8 mouse cellular contexts compared by ENCODE assay signal in the genomic region with DNA sequence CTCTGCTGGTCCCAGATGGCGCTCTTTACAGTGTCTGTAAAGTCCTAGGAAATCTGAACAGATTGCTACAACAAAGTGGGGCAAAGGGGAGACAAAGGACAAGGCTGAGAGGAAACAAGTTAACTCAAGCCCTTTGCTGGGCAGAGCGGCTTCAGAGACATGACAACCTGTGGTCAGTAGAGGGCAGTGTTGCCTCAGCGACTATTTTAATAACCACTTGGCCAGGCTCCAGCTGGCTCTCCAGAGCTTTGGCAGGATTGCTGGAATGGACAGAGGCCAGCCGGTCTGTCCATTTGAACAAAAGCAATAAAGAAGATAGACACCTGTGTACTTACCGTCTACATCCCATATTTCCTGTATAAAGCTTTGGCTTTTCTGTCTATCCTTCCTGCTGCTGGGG. TPM values are rescaled to one million over a fixed set of nuclear protein-coding genes. Genes with fewer than 3 reads are reported as not detected.
DNase-seq lines count a peak whose midpoint lies in the region; ATAC-seq and TF ChIP-seq lines count a peak whose summit lies in the region.

No protein-coding gene starts in this region.

- H3K9me3 ChIP-seq in heart, embryonic 12.5 days (replicated peaks) = no peaks in the 10 kb centered on the region
- no peaks in the 10 kb centered on the region for H3K9me3 ChIP-seq in limb, embryonic 11.5 days (ENCODE audit: control insufficient read depth, low read length)
- H3K9me3 ChIP-seq in stomach, embryonic 14.5 days (ENCODE audit: control insufficient read depth, low read depth, low read length) = no peaks in the 10 kb centered on the region

- intact Hi-C loops in gastrocnemius, postnatal 36 days (cut with DNase I) = loop anchor here (5.0 to 10.0 kb wide), 2 partner anchors 61 to 319 kb away; no protein-coding TSS in a partner anchor

- no peaks in the 10 kb centered on the region for H3K36me3 ChIP-seq in heart, embryonic 12.5 days
- H3K36me3 ChIP-seq in limb, embryonic 11.5 days (ENCODE audit: control insufficient read depth, insufficient read depth, low read length) = no peaks in the 10 kb centered on the region
- no peaks in the 10 kb centered on the region for H3K36me3 ChIP-seq in stomach, embryonic 14.5 days (ENCODE audit: control insufficient read depth, insufficient read depth, low read length)

- no peak overlapping the region for H3K4me2 ChIP-seq in heart, embryonic 12.5 days
- no peak overlapping the region for H3K4me2 ChIP-seq in limb, embryonic 11.5 days (ENCODE audit: low read depth, severe bottlenecking)
- H3K4me2 ChIP-seq in stomach, embryonic 14.5 days (replicated peaks; ENCODE audit: low read depth, low read length) = no peak overlapping the region

- H3K4me1 ChIP-seq in heart, embryonic 12.5 days (replicated peaks) = peaks cover 62% of the 10 kb centered on the region
- H3K4me1 ChIP-seq in cortical plate, adult 2 months (ENCODE audit: control insufficient read depth, insufficient read depth, low read length) = peaks cover 6% of the 10 kb centered on the region
- peaks cover 10% of the 10 kb centered on the region for H3K4me1 ChIP-seq in limb, embryonic 11.5 days (ENCODE audit: control insufficient read depth, insufficient read depth, low read length)
- H3K4me1 ChIP-seq in stomach, embryonic 14.5 days (ENCODE audit: control insufficient read depth, insufficient read depth, low read length) = peaks cover 38% of the 10 kb centered on the region; the same call in 1 of the 2 replicates

- peak; percentile 95 for TF ChIP-seq CTCF in cortical plate, adult 2 months (IDR thresholded peaks at IDR 0.05; ENCODE audit: extremely low read depth, insufficient read depth, low read length)

- no peak for ATAC-seq in heart, embryonic 12.5 days (ENCODE audit: insufficient number of reproducible peaks, low FRiP score)
- ATAC-seq in limb, embryonic 11.5 days (ENCODE audit: insufficient number of reproducible peaks, low FRiP score, low TSS enrichment, low read depth) = 0 out of 2 replicates have a peak, but pooled peaks have one; percentile 5
- ATAC-seq in stomach, embryonic 14.5 days (ENCODE audit: insufficient number of reproducible peaks, insufficient read depth, low FRiP score, low read depth) = peak; percentile 46; the same call in 1 of the 2 replicates

- no peak overlapping the region for H3K4me3 ChIP-seq in heart, embryonic 12.5 days
- H3K4me3 ChIP-seq in cortical plate, adult 2 months (ENCODE audit: insufficient read depth, low read length) = no peak overlapping the region
- H3K4me3 ChIP-seq in limb, embryonic 11.5 days (ENCODE audit: low read depth, low read length) = no peak overlapping the region
- H3K4me3 ChIP-seq in stomach, embryonic 14.5 days (ENCODE audit: low read depth, low read length) = no peak overlapping the region

- H3K27ac ChIP-seq in heart, embryonic 12.5 days (ENCODE audit: poor library complexity, severe bottlenecking) = no peak overlapping the region
- no peak overlapping the region for H3K27ac ChIP-seq in cortical plate, adult 2 months (ENCODE audit: insufficient read depth, low read length)
- no peak overlapping the region for H3K27ac ChIP-seq in limb, embryonic 11.5 days (replicated peaks; ENCODE audit: low read depth, low read length)
- H3K27ac ChIP-seq in stomach, embryonic 14.5 days (ENCODE audit: low read length) = no peak overlapping the region

- no peaks in the 10 kb centered on the region for H3K27me3 ChIP-seq in heart, embryonic 12.5 days (replicated peaks)
- H3K27me3 ChIP-seq in limb, embryonic 11.5 days (ENCODE audit: control insufficient read depth, insufficient read depth, low read length) = no peaks in the 10 kb centered on the region
- H3K27me3 ChIP-seq in stomach, embryonic 14.5 days (ENCODE audit: control insufficient read depth, insufficient read depth, low read length) = no peaks in the 10 kb centered on the region

- H3K9ac ChIP-seq in heart, embryonic 12.5 days = no peak overlapping the region
- H3K9ac ChIP-seq in limb, embryonic 11.5 days (ENCODE audit: low read length) = no peak overlapping the region
- no peak overlapping the region for H3K9ac ChIP-seq in stomach, embryonic 14.5 days (replicated peaks; ENCODE audit: low read depth, low read length)

- peak; percentile 95 for DNase-seq in heart, adult 11 months
- DNase-seq in gastrocnemius, postnatal 36 days = peak; percentile 81
- DNase-seq in kidney, adult 18-20 months = peak; percentile 88
- DNase-seq in limb, embryonic 11.5 days (ENCODE audit: low spot score) = peak; percentile 90
- peak; percentile 80 for DNase-seq in naive thymus-derived CD4-positive, alpha-beta T cell, adult 2 months (ENCODE audit: low read depth)

- no peak for TF ChIP-seq POLR2A in cortical plate, adult 2 months (IDR thresholded peaks at IDR 0.05; ENCODE audit: extremely low read depth, insufficient read depth, low read length)

- 5% methylated on average over 5 of the region's 5 CpGs for WGBS in heart, embryonic 12.5 days
- WGBS in limb, embryonic 11.5 days = 1% methylated on average over 5 of the region's 5 CpGs
- WGBS in stomach, embryonic 14.5 days = under 1% methylated on average over 5 of the region's 5 CpGs

RNA-seq across cellular contexts. Expression of a gene that starts 16.0 kb away (rescaled TPM):
- polyA plus RNA-seq in heart, embryonic 12.5 days (2016; fragmentation: Nextera tagmentation; extraction: Ambion mirVana) = 6.9 and 7.1 TPM in 2 replicates
- 34.4 and 34.5 TPM in 2 replicates for polyA plus RNA-seq in cortical plate, adult 2 months (2012; rRNA removed)
- under 1 TPM in 1 of 2 experiments, not detected in 1; 0.13 TPM for total RNA-seq in gastrocnemius, postnatal 36 days (2021)
- polyA plus RNA-seq in limb, embryonic 11.5 days (2014; fragmentation: Nextera tagmentation; extraction: Ambion mirVana) = 12.2 and 17.1 TPM in 2 replicates
- polyA plus RNA-seq in stomach, embryonic 14.5 days (2014; fragmentation: Nextera tagmentation; extraction: Ambion mirVana) = 7.6 and 10.5 TPM in 2 replicates
